Mouse (Mus musculus): ENCODE data around the gene Chtf18. TPM values are rescaled to one million over a fixed set of nuclear protein-coding genes. Genes with fewer than 3 reads are reported as not detected.

Gene Chtf18
- polyA plus RNA-seq (2014; fragmentation: Illumina TruSeq; extraction: RNeasy Lipid Tissue Mini Kit (QIAGEN cat#74804); ENCODE audit: low read depth, low replicate concordance) = 1.7 TPM

DNA sequence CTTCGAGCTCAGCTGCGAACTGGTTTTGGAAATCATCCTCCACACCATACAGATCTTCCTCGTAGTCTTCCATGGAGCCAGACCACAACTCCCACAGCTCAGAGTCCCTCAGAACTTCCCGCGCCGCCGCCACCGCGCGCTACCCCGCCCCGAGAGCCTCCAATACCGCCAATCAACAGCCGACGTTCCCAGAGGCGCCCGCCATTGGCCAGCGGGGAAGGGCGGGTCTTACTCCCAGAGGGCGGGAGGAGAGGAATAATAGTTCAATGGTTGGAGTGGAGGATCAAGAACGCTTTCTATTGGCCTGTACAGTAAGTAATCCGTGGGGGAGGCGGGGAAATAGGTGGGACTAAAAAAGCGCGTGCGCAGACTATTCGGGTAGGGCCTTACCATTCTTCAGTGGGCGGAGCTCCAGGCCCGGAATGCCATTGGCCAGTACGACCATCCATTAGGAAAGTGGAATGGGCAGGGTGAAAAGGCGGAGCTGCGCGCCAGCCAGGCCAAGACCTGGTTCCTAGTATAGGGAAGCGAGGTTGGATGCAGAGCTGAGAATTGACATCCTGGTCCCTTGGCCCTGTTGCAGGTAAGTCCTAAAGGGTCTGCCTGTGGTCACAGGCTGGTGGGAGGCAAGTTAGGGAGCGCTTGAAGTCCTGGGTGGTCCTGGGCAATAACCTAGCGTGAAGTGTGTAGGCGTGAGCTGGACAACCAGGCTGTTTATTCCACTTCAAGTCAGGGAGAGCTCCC, at the start of gene Chtf18, which contains the start of gene Rpusd1:
TSS of gene Chtf18 (minus strand) at position 155 of the 744 bp plus-strand sequence.
TSS of gene Rpusd1 (plus strand) at position 406 of the 744 bp plus-strand sequence.

DNA sequence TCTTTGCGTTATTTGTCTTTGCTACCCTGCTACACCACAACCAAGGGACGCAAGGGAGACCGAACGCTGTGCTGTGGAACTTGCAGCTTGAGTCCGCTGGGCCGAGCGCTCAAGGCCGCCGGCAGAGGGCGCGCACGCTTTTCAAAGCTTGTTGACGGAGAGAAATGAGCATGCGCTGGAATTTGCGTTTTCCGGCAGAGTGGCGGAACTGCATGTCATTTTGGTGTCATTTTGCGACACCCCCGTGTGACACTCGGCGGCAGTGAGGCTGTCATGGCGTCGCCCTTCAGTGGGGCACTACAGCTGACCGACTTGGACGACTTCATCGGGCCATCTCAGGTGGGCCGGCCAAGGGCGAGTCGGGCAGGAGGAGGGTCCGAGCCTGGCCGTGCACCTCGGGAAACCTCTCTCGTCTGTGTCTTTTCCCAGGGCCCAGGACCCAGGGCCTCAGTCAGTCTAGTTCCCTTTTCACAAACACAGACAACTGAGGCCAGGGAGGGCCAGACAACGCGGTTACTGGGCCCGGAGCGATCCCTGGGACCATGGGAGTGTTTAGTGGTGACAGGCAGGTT, 46.4 kb upstream of the Chtf18 start, which contains the start of gene Narfl:
TSS of gene Narfl (plus strand) at position 228 of the 572 bp plus-strand sequence.

DNA sequence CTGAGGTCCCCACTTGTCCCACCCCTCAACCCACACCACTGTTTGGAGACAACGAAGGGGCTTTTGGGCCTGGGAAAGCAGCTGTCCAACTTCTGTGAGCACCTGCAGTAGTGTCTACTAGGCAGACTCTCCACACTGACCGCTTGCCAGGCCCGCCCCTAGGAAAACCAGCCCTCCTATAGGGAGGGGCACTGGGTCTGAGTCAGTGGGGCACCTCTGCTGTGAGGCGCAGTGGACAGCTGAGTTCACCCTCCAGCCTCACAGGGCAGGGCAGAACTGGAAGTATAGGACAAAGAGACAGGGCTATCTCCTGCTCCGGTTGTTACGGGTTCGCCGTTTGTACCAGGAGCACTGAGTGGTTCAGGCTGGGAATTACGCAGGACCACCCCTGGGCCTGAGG, 27.0 kb upstream of the Chtf18 start, which contains the start of gene Msln:
TSS of gene Msln (minus strand) at position 138 of the 400 bp plus-strand sequence.

DNA sequence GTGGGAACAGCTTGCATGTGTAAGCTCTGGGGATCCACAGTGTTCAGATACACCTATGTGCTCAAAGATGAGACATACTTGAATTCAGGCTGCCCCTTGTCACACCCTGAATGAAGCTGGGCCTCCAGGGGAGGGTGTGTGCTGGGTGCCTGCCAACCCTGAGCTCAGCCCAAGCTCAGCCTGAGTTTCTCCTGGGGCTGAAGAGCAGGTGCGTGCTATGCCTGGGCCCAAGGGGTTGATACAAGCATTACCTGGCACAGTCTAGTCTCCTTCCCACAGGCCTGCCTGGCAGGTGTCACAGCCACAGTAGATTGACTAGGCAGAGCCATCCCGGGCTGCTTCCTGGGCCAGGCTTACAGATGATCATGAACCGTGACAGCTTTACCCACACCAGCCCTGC, 8.5 kb upstream of the Chtf18 start, which contains the start of gene Mslnl:
TSS of gene Mslnl (plus strand) at position 298 of the 400 bp plus-strand sequence.

DNA sequence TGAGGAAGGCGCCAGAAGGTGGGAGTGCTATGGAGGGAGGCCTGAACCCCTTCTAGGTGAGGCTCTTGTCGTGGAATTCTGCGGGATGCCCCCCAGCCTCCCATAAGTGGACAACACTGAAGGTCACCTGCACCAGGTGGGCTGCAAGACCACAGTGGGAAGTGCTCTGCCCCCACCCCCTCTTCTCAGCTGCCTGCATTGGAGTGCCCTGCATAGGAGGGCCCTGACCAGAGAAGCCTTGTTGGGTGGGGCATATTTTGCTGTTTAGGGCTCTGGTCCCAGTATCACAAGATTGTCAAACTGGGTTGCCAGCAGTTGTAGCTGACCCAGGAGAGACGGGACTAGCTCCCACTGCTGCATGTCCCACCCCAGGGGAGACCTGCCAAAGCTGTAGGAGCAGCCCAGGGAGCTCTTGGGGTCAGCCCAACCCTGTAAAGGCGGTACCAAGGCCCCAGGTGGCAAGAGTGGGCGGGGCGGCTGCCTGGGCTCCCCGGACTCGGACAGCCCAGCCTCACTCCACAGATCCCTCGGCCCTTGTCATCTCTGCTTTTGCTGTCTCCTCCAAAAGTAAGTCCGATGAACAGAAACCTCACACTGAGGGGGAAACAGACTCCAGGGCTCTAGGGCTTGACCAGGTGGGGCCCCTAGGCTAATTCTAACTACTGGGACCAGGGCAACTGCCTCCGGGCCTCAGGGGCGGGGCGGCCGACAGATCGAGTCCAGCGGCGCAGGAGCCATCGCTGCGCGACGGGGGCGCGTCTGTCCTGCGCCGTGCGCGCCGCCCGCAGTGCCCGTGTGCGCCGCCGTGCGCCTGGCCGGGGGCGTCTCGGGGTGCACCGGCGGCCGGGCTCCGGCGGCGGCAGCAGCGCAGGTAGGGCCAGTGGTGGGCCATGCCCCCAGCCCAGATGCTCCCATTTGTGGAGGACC, 10.2 kb downstream of the Chtf18 start, which contains the start of gene Gng13:
TSS of gene Gng13 (plus strand) at position 461 of the 927 bp plus-strand sequence.

Other genes with a start within 250 kb of the Chtf18 start
- gene Sstr5, start 230.1 kb downstream of the Chtf18 start, polyA plus RNA-seq (2014; fragmentation: Illumina TruSeq; extraction: RNeasy Lipid Tissue Mini Kit (QIAGEN cat#74804); ENCODE audit: low read depth, low replicate concordance) = not detected
- gene Sox8, start 156.7 kb downstream of the Chtf18 start, polyA plus RNA-seq (2014; fragmentation: Illumina TruSeq; extraction: RNeasy Lipid Tissue Mini Kit (QIAGEN cat#74804); ENCODE audit: low read depth, low replicate concordance) = 0.60 TPM
- 20.8 TPM for gene Lmf1, start 148.3 kb downstream of the Chtf18 start, polyA plus RNA-seq (2014; fragmentation: Illumina TruSeq; extraction: RNeasy Lipid Tissue Mini Kit (QIAGEN cat#74804); ENCODE audit: low read depth, low replicate concordance)
- gene Gng13, start 10.2 kb downstream of the Chtf18 start, polyA plus RNA-seq (2014; fragmentation: Illumina TruSeq; extraction: RNeasy Lipid Tissue Mini Kit (QIAGEN cat#74804); ENCODE audit: low read depth, low replicate concordance) = not detected
- gene Rpusd1, start 251 bp upstream of the Chtf18 start, polyA plus RNA-seq (2014; fragmentation: Illumina TruSeq; extraction: RNeasy Lipid Tissue Mini Kit (QIAGEN cat#74804); ENCODE audit: low read depth, low replicate concordance) = 10.7 TPM
- 0.11 TPM for gene Mslnl, start 8.6 kb upstream of the Chtf18 start, polyA plus RNA-seq (2014; fragmentation: Illumina TruSeq; extraction: RNeasy Lipid Tissue Mini Kit (QIAGEN cat#74804); ENCODE audit: low read depth, low replicate concordance)
- 26.3 TPM for gene Msln, start 27.0 kb upstream of the Chtf18 start, polyA plus RNA-seq (2014; fragmentation: Illumina TruSeq; extraction: RNeasy Lipid Tissue Mini Kit (QIAGEN cat#74804); ENCODE audit: low read depth, low replicate concordance)
- gene Narfl, start 46.4 kb upstream of the Chtf18 start, polyA plus RNA-seq (2014; fragmentation: Illumina TruSeq; extraction: RNeasy Lipid Tissue Mini Kit (QIAGEN cat#74804); ENCODE audit: low read depth, low replicate concordance) = 17.1 TPM
- gene Haghl, start 58.3 kb upstream of the Chtf18 start, polyA plus RNA-seq (2014; fragmentation: Illumina TruSeq; extraction: RNeasy Lipid Tissue Mini Kit (QIAGEN cat#74804); ENCODE audit: low read depth, low replicate concordance) = 27.9 TPM
- gene Ccdc78, start 59.2 kb upstream of the Chtf18 start, polyA plus RNA-seq (2014; fragmentation: Illumina TruSeq; extraction: RNeasy Lipid Tissue Mini Kit (QIAGEN cat#74804); ENCODE audit: low read depth, low replicate concordance) = 0.32 TPM
- gene Fam173a, start 65.5 kb upstream of the Chtf18 start, polyA plus RNA-seq (2014; fragmentation: Illumina TruSeq; extraction: RNeasy Lipid Tissue Mini Kit (QIAGEN cat#74804); ENCODE audit: low read depth, low replicate concordance) = 85.6 TPM
- not detected for gene AC134908.4, start 68.2 kb upstream of the Chtf18 start, polyA plus RNA-seq (2014; fragmentation: Illumina TruSeq; extraction: RNeasy Lipid Tissue Mini Kit (QIAGEN cat#74804); ENCODE audit: low read depth, low replicate concordance)
- gene Metrn, start 69.7 kb upstream of the Chtf18 start, polyA plus RNA-seq (2014; fragmentation: Illumina TruSeq; extraction: RNeasy Lipid Tissue Mini Kit (QIAGEN cat#74804); ENCODE audit: low read depth, low replicate concordance) = 10.5 TPM
- gene Fbxl16, start 81.7 kb upstream of the Chtf18 start, polyA plus RNA-seq (2014; fragmentation: Illumina TruSeq; extraction: RNeasy Lipid Tissue Mini Kit (QIAGEN cat#74804); ENCODE audit: low read depth, low replicate concordance) = 0.35 TPM
- 14.1 TPM for gene Wdr24, start 96.2 kb upstream of the Chtf18 start, polyA plus RNA-seq (2014; fragmentation: Illumina TruSeq; extraction: RNeasy Lipid Tissue Mini Kit (QIAGEN cat#74804); ENCODE audit: low read depth, low replicate concordance)
- 62.1 TPM for gene Jmjd8, start 101.4 kb upstream of the Chtf18 start, polyA plus RNA-seq (2014; fragmentation: Illumina TruSeq; extraction: RNeasy Lipid Tissue Mini Kit (QIAGEN cat#74804); ENCODE audit: low read depth, low replicate concordance)
- gene Stub1, start 106.0 kb upstream of the Chtf18 start, polyA plus RNA-seq (2014; fragmentation: Illumina TruSeq; extraction: RNeasy Lipid Tissue Mini Kit (QIAGEN cat#74804); ENCODE audit: low read depth, low replicate concordance) = 137 TPM
- gene Rhbdl1, start 109.9 kb upstream of the Chtf18 start, polyA plus RNA-seq (2014; fragmentation: Illumina TruSeq; extraction: RNeasy Lipid Tissue Mini Kit (QIAGEN cat#74804); ENCODE audit: low read depth, low replicate concordance) = 43.9 TPM
- gene Gm20683, start 114.3 kb upstream of the Chtf18 start, polyA plus RNA-seq (2014; fragmentation: Illumina TruSeq; extraction: RNeasy Lipid Tissue Mini Kit (QIAGEN cat#74804); ENCODE audit: low read depth, low replicate concordance) = 17.7 TPM
- gene Rhot2, start 117.4 kb upstream of the Chtf18 start, polyA plus RNA-seq (2014; fragmentation: Illumina TruSeq; extraction: RNeasy Lipid Tissue Mini Kit (QIAGEN cat#74804); ENCODE audit: low read depth, low replicate concordance) = 37.8 TPM
- 12.3 TPM for gene Wdr90, start 134.1 kb upstream of the Chtf18 start, polyA plus RNA-seq (2014; fragmentation: Illumina TruSeq; extraction: RNeasy Lipid Tissue Mini Kit (QIAGEN cat#74804); ENCODE audit: low read depth, low replicate concordance)
- 30.4 TPM for gene Mcrip2, start 141.3 kb upstream of the Chtf18 start, polyA plus RNA-seq (2014; fragmentation: Illumina TruSeq; extraction: RNeasy Lipid Tissue Mini Kit (QIAGEN cat#74804); ENCODE audit: low read depth, low replicate concordance)
- gene Mettl26, start 147.7 kb upstream of the Chtf18 start, polyA plus RNA-seq (2014; fragmentation: Illumina TruSeq; extraction: RNeasy Lipid Tissue Mini Kit (QIAGEN cat#74804); ENCODE audit: low read depth, low replicate concordance) = 50.1 TPM
- 1.1 TPM for gene Wfikkn1, start 153.4 kb upstream of the Chtf18 start, polyA plus RNA-seq (2014; fragmentation: Illumina TruSeq; extraction: RNeasy Lipid Tissue Mini Kit (QIAGEN cat#74804); ENCODE audit: low read depth, low replicate concordance)
- 22.5 TPM for gene Rab40c, start 192.3 kb upstream of the Chtf18 start, polyA plus RNA-seq (2014; fragmentation: Illumina TruSeq; extraction: RNeasy Lipid Tissue Mini Kit (QIAGEN cat#74804); ENCODE audit: low read depth, low replicate concordance)
- gene Pigq, start 217.5 kb upstream of the Chtf18 start, polyA plus RNA-seq (2014; fragmentation: Illumina TruSeq; extraction: RNeasy Lipid Tissue Mini Kit (QIAGEN cat#74804); ENCODE audit: low read depth, low replicate concordance) = 65.9 TPM
- gene Nhlrc4, start 217.5 kb upstream of the Chtf18 start, polyA plus RNA-seq (2014; fragmentation: Illumina TruSeq; extraction: RNeasy Lipid Tissue Mini Kit (QIAGEN cat#74804); ENCODE audit: low read depth, low replicate concordance) = 2.3 TPM
- 1.3 TPM for gene A930017K11Rik, start 225.1 kb upstream of the Chtf18 start, polyA plus RNA-seq (2014; fragmentation: Illumina TruSeq; extraction: RNeasy Lipid Tissue Mini Kit (QIAGEN cat#74804); ENCODE audit: low read depth, low replicate concordance)